Mouse (Mus musculus) ES-E14 (cell line): ENCODE results near the gene Rasgef1c. TPM values are rescaled to one million over a fixed set of nuclear protein-coding genes. Genes with fewer than 3 reads are reported as not detected.
A peak's percentile ranks its signal among the peaks of the same experiment; 100 is the strongest.

ENCODE experiments used
- DNase-seq: peaks from one replicate; pipeline ENCODE4 v3.0.0-alpha.2; 2013; ENCODE audit warnings: low read depth, low spot score
- H3K27ac ChIP-seq: 2 replicates; pipeline ENCODE4 v1.5.1; 2012; ENCODE audit warnings: low read depth, mild to moderate bottlenecking, low read length, moderate library complexity, mixed read lengths; ENCODE audit not compliant: poor library complexity, insufficient read depth, severe bottlenecking
- H3K36me3 ChIP-seq: 2 replicates; pipeline ENCODE4 v1.6.1; 2012; ENCODE audit warnings: mild to moderate bottlenecking, low read length, moderate library complexity, mixed read lengths; ENCODE audit not compliant: control insufficient read depth, poor library complexity, insufficient read depth, severe bottlenecking
- H3K4me1 ChIP-seq, 2 experiments: fragments of 150-350 bp in 1 of 2; sonication (generic) in 1 of 2; 2 replicates each; pipeline ENCODE4 v1.6.1; 2012; ENCODE audit warnings: low read length in 2 of 2, mild to moderate bottlenecking in 1 of 2, mixed read lengths in 1 of 2; ENCODE audit not compliant: control insufficient read depth in 2 of 2, insufficient read depth in 2 of 2, poor library complexity in 1 of 2
- H3K4me3 ChIP-seq, 2 experiments: fragments of 150-350 bp in 1 of 2; sonication (generic) in 1 of 2; 2 replicates each; pipeline ENCODE4 v1.5.1; 2012; ENCODE audit warnings: low read length in 2 of 2, low read depth in 1 of 2, mild to moderate bottlenecking in 1 of 2, mixed read lengths in 1 of 2; ENCODE audit not compliant: insufficient read depth in 1 of 2, poor library complexity in 1 of 2, severe bottlenecking in 1 of 2
- H3K9ac ChIP-seq: 2 replicates; pipeline ENCODE4 v1.6.1; 2012; ENCODE audit warnings: low read depth, mild to moderate bottlenecking, low read length, mixed read lengths; ENCODE audit not compliant: poor library complexity, insufficient read depth, severe bottlenecking
- H3K9me3 ChIP-seq: fragments of 150-350 bp; sonication (generic); 2 replicates; pipeline ENCODE4 v1.6.1; 2012; ENCODE audit warnings: low read depth, mild to moderate bottlenecking, low read length; ENCODE audit not compliant: control insufficient read depth, insufficient read depth
- CHD2 ChIP-seq: IDR thresholded peaks from 2 replicates; pipeline ENCODE4 v1.6.1; 2014; ENCODE audit warnings: mild to moderate bottlenecking, low read depth, low read length, inconsistent platforms
- HCFC1 ChIP-seq: IDR thresholded peaks from 2 replicates; pipeline ENCODE4 v1.6.1; 2012; ENCODE audit warnings: low read length, inconsistent platforms, borderline replicate concordance; ENCODE audit not compliant: insufficient read depth
- MAFK ChIP-seq: IDR thresholded peaks from 2 replicates; pipeline ENCODE4 v1.6.1; 2014; ENCODE audit warnings: mild to moderate bottlenecking, low read depth, low read length, inconsistent platforms; ENCODE audit not compliant: insufficient read depth
- ZC3H11A ChIP-seq: IDR thresholded peaks from 2 replicates; pipeline ENCODE4 v1.6.1; 2012; ENCODE audit warnings: low read depth, mild to moderate bottlenecking, inconsistent platforms, low read length, borderline replicate concordance
- ZNF384 ChIP-seq: IDR thresholded peaks from 2 replicates; pipeline ENCODE4 v1.6.1; 2012; ENCODE audit warnings: low read depth, low read length, inconsistent platforms
- in situ Hi-C, 2 experiments: fragments of 600-800 bp; cut with MboI; formaldehyde crosslinking; loops; one replicate each; pipeline ENCODE4 v1.15.1; 2025; ENCODE audit warnings: low sequenced_read_pairs in 2 of 2, inconsistent platforms in 1 of 2; ENCODE audit not compliant: unreplicated experiment in 2 of 2
- total RNA-seq: library from RNA; depleted of rRNA; stranded (reverse); fragments of 300-350 nt; gene quantifications from 2 replicates; pipeline ENCODE4 v1.2.3, GENCODE M21; 2012

The Rasgef1c gene
- total RNA-seq, 1 experiment: 0.76 TPM

DNA sequence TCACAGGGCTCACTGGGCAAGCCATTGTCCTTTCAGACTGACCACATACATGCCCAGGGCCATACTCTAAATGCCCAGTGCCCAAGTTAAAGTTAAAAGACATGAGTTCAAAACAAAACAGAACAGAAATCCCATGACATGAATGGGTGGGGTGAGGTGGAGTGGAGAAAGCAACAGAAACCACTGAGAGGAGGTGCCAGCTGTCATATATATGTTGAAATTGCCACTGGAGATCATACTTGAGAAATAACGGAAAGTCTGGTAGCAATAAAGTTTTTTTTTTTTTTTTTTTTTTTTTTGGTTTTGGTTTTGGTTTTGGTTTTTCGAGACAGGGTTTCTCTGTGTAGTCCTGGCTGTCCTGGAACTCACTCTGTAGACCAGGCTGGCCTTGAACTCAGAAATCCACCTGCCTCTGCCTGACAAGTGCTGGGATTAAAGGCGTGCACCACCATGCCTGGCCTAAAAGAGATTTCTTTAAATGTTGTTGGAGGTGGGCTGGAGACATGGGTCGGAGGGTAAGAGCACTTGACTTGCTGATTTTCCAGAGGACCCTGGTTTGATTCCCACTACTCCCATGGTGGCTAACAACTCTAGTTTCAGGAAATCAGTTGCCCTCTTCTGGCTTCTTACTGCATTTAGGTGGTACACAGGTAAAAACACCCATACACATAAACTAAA is 82.4 kb downstream of the Rasgef1c start:
- Histone ChIP-seq H3K4me3 (no peak overlapping the region), H3K9me3 (no peaks in the 10 kb centered on the region), H3K9ac (no peak overlapping the region), H3K36me3 (no peaks in the 10 kb centered on the region), H3K4me1 (peaks cover 0 to 3% of the 10 kb centered on the region in 2 experiments; a peak in 2 of 4 replicates), H3K27ac (no peak overlapping the region)
- in situ Hi-C loops: no loop called here
- TF ChIP-seq ZC3H11A (no peak), ZNF384 (peak; percentile 53; the same call in 1 of the 2 replicates), CHD2 (no peak), MAFK (no peak), HCFC1 (no peak)
- DNase-seq: no peak

GRCm38 (mm10) chr11:49985009-49985408 is 83.4 kb downstream of the Rasgef1c start:
- DNase-seq: no peak
- TF ChIP-seq ZNF384: no peak
- TF ChIP-seq MAFK: no peak
- no peak for TF ChIP-seq ZC3H11A
- no peaks in the 10 kb centered on the region for H3K9me3 ChIP-seq
- H3K4me1 ChIP-seq: peaks cover 0 to 3% of the 10 kb centered on the region in 2 experiments; a peak in 2 of 4 replicates
- H3K9ac ChIP-seq: no peak overlapping the region
- no peak overlapping the region for H3K27ac ChIP-seq
- H3K36me3 ChIP-seq: no peaks in the 10 kb centered on the region
- H3K4me3 ChIP-seq: no peak overlapping the region
- in situ Hi-C loops: loop anchor here in 1 of 2 experiments (5.0 kb wide), 1 partner anchor 147 kb away; the partner anchor contains the start of gene Tbc1d9b

- H3K9ac ChIP-seq: no peak overlapping the region
- no peaks in the 10 kb centered on the region for H3K36me3 ChIP-seq
- peak; percentile 47 for DNase-seq
- no peak overlapping the region for H3K27ac ChIP-seq
- no peak overlapping the region for H3K4me3 ChIP-seq
- no peaks in the 10 kb centered on the region for H3K9me3 ChIP-seq
- in situ Hi-C loops: loop anchor here in 1 of 2 experiments (5.0 kb wide), 1 partner anchor 146 kb away; the partner anchor contains the start of gene Tbc1d9b
- TF ChIP-seq ZC3H11A (peak; percentile 70), MAFK (no peak)
- peaks cover 0 to 3% of the 10 kb centered on the region in 2 experiments; a peak in 2 of 4 replicates for H3K4me1 ChIP-seq
These were observed 84.8 kb downstream of the Rasgef1c start for GRCm38 (mm10) chr11:49986277-49987036.

DNA sequence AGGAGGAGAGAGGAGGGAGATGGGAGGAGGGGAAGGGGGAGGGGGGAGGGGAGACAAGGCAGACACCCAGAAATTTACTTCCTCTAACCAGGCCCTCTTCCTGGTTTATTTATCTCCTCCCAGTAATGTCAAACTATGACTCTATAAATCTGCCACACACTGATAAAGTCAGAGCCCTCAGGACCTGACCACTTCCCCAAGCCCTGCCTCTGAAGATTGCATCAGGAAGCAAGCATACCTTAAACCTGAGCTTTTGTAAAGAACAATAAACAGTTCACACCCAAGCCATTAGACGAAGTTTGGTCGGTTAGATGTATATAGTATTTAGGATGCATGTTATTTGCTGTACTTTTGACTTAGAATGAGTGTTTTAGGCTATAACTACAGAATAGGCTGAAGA is 92.9 kb downstream of the Rasgef1c start:
- Histone ChIP-seq H3K4me3 (no peak overlapping the region), H3K36me3 (no peaks in the 10 kb centered on the region), H3K9me3 (no peaks in the 10 kb centered on the region), H3K9ac (no peak overlapping the region), H3K4me1 (no peaks in the 10 kb centered on the region), H3K27ac (no peak overlapping the region)
- no peak for TF ChIP-seq HCFC1
- no peak for TF ChIP-seq CHD2
- TF ChIP-seq MAFK: no peak
- no peak for TF ChIP-seq ZC3H11A
- no peak for TF ChIP-seq ZNF384
- in situ Hi-C loops: no loop called here
- no peak for DNase-seq
